Mouse (Mus musculus) brain, embryonic 14.5 days (tissue): ENCODE data around the gene Zfyve21.

Experiments
- CTCF ChIP-seq: fragments of 200-500 bp; IDR thresholded peaks from 2 replicates; pipeline ENCODE4 v1.5.1; 2012; ENCODE audit warnings: inconsistent platforms, mild to moderate bottlenecking, moderate library complexity, borderline replicate concordance; ENCODE audit not compliant: insufficient read depth, insufficient read length; ENCODE audit errors: extremely low read depth
- POLR2A ChIP-seq: fragments of 200-500 bp; IDR thresholded peaks from 2 replicates; pipeline ENCODE4 v1.6.1; 2012; ENCODE audit warnings: mild to moderate bottlenecking, inconsistent platforms, borderline replicate concordance; ENCODE audit not compliant: poor library complexity, insufficient read depth, insufficient read length, severe bottlenecking; ENCODE audit errors: extremely low read depth

DNA sequence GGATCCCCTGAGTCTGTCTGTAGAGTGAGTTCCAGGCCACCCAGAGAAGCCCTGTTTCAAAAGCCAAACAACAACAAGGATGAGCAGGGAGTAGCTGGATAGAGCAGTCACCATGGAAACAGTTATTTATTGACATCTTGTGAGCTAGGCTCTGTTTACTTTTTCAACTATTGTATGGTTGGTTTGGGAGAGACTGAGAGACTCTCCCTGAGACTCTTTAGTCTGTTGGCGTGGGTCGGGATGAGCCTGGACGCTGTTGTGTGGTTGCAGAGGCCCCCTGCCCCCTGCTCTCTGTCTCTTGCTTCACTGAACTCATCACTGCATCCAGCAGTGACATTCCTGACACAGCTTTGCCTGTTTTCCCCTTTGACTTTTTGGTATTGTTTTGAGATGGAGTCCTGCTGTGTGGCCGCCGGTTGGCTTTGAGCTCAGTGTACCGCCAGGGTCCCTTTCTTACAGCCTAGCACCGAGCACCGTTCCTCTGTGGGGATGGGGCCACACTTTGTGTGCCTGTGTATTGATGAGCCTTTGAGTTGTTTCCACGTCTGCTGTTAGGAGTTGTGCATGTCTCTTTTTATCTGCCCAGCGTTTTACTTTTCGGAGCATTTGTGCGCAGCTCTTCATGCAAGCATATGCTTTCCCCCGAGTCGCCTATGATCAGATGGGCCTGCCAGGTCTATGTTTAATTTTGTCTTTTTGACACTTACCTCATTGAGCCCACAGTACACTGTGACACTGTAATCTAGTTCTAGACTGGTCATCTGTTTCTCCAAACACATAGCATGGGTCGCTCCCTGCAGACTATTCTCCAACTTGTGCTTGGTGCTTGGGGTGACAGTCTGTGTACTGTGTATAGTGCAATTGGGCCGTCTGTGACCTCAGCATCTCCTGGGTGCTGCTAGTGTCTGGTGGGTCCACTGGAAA lies 47.4 kb upstream of the Zfyve21 start:
- no peak for TF ChIP-seq CTCF
- TF ChIP-seq POLR2A, result no peak
